Mouse (Mus musculus) midbrain, embryonic 13.5 days (tissue): Measurements from ENCODE around the gene Egfem1. TPM values are rescaled to one million over a fixed set of nuclear protein-coding genes. Genes with fewer than 3 reads are reported as not detected.
A peak's percentile ranks its signal among the peaks of the same experiment; 100 is the strongest.

Experiments used
- ATAC-seq: fragments of 200-750 bp; cut with Nextera tagmentation; 2 replicates; pipeline ENCODE4 v1.8.0; 2017; ENCODE audit warnings: mild to moderate bottlenecking, moderate TSS enrichment, moderate library complexity
- H3K27ac ChIP-seq: fragments of 300-500 bp; sonication (generic); 2 replicates; pipeline ENCODE4 v1.5.1; 2015; ENCODE audit warnings: inconsistent platforms, mild to moderate bottlenecking, moderate library complexity
- H3K27me3 ChIP-seq: fragments of 300-500 bp; sonication (generic); 2 replicates; pipeline ENCODE4 v1.6.1; 2015; ENCODE audit warnings: mild to moderate bottlenecking, inconsistent platforms
- H3K36me3 ChIP-seq: fragments of 300-500 bp; sonication (generic); 2 replicates; pipeline ENCODE4 v1.6.1; 2015; ENCODE audit warnings: mild to moderate bottlenecking, inconsistent platforms
- H3K4me1 ChIP-seq: fragments of 300-500 bp; sonication (generic); replicated peaks from 2 replicates; pipeline ENCODE4 v1.6.1; 2015; ENCODE audit warnings: inconsistent platforms
- H3K4me2 ChIP-seq: fragments of 300-500 bp; sonication (generic); replicated peaks from 2 replicates; pipeline ENCODE4 v1.6.1; 2015; ENCODE audit warnings: moderate library complexity, mild to moderate bottlenecking, inconsistent platforms
- H3K4me3 ChIP-seq: fragments of 300-500 bp; sonication (generic); replicated peaks from 2 replicates; pipeline ENCODE4 v1.5.1; 2015; ENCODE audit warnings: mild to moderate bottlenecking, inconsistent platforms
- H3K9ac ChIP-seq: fragments of 300-500 bp; sonication (generic); replicated peaks from 2 replicates; pipeline ENCODE4 v1.6.1; 2015; ENCODE audit warnings: mild to moderate bottlenecking, inconsistent platforms
- H3K9me3 ChIP-seq: fragments of 300-500 bp; sonication (generic); 2 replicates; pipeline ENCODE4 v1.6.1; 2016; ENCODE audit warnings: mild to moderate bottlenecking, inconsistent platforms
- WGBS: fragments of 180-500 bp; shearing (Covaris S2); methylation state at CpG from one replicate; pipeline ENCODE4 v1.1.7; 2015; 5-methylcytosine and 5-hydroxymethylcytosine counted together
- polyA plus RNA-seq: library from polyadenylated mRNA; unstranded; fragments of >200 nt; fragmentation: Nextera tagmentation; extraction: Ambion mirVana; gene quantifications from 2 replicates; pipeline ENCODE4 v1.2.1, GENCODE M21; 2015

Gene Egfem1
- polyA plus RNA-seq, 1 experiment from 2014 or later: 14.0 TPM

DNA sequence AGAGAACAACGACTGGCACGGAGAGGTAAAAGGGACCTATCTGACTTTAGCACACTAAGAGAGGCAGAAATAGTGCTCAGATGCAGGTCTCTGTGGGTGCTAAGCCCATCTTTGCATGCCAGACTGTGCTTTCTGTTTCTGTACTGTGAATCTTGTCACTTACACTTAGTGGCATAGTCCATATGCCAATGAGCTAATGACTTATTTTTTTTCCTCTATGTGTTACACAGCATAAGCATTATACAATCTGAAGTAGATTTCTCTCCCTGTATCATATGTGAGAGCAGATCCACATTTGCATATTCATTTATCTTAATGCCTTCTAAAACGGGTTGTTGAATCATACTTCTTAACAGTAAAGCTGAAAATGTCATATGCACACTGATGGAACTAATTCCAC is 317.2 kb downstream of the Egfem1 start:
- no peaks in the 10 kb centered on the region for H3K36me3 ChIP-seq
- no peak overlapping the region for H3K9ac ChIP-seq
- no peaks in the 10 kb centered on the region for H3K27me3 ChIP-seq
- H3K4me1 ChIP-seq: no peaks in the 10 kb centered on the region
- ATAC-seq: no peak
- no peak overlapping the region for H3K27ac ChIP-seq
- no peaks in the 10 kb centered on the region for H3K9me3 ChIP-seq
- no peak overlapping the region for H3K4me3 ChIP-seq
- H3K4me2 ChIP-seq: no peak overlapping the region
- 82% methylated on average over 3 of the region's 3 CpGs for WGBS

DNA sequence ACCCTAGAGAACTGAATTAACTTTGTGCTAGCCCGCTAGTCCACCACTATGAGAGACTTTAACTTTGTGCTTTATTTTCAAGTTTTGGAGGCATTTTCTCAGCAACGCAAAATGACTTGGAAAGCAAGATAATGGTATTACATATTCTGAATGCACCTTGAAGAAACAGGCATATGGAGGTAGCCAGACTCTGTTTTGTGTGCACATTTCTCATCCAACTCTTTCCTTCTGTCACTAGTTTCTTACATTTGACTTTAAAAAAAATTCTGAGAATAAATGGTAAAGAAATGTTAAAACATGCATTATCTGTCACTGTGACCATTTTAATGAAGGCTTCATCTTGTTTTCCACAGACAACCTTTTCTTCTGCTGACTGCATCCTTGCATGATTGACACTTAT is 339.8 kb downstream of the Egfem1 start:
- no peak overlapping the region for H3K4me3 ChIP-seq
- no peak for ATAC-seq
- no peak overlapping the region for H3K27ac ChIP-seq
- H3K27me3 ChIP-seq: no peaks in the 10 kb centered on the region
- no peaks in the 10 kb centered on the region for H3K9me3 ChIP-seq
- no peaks in the 10 kb centered on the region for H3K36me3 ChIP-seq
- H3K4me2 ChIP-seq: no peak overlapping the region
- H3K9ac ChIP-seq: no peak overlapping the region
- WGBS: 90% methylated on average over 2 of the region's 2 CpGs
- H3K4me1 ChIP-seq: no peaks in the 10 kb centered on the region

DNA sequence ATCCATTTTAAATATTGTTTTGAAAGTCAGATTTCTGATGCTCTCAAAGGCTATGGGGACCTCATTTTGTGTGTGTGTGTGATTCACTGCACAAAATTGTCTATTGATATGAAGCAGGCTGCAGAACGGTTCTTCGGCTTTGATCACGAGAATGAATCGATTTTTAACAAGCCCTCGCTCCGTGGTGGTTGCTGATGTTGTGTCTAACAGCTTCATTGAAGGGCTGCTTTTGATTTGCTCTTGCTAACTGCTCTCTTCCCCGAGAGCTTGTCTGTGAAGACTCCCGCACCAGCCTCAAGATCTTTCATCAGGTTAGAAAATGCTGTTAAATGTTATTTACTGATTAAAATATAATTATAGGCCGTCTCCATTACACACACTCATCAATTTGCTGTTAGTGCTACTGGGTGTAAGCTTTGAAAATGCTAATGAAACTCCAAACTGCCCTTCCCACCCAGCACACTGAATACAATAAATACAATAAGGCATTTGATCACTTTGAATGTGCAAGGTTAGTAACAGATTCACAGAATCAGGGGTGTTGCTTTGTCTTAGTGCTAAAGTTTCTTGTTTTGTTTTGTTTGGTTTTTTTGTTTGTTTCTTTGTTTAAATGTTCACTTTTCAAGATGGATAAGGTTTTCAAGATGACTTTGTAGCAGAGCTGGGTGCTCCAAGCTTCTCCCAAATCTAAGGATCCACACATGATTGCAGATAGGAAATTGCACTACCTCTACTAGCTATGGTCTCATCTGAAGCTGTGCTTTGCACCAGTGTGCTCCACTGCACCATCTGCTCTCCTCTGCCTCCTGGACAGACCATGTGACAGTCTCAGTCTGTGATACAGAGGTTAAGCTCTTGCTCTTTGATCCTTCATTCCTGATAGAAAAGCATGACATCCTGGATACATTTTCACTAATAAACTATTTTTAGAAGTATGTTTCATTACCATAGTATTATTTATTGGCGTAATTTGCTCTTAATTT is 350.6 kb downstream of the Egfem1 start:
- Histone ChIP-seq H3K4me2 (peak overlapping the region; percentile 23; the same call in 1 of the 2 replicates), H3K4me1 (peaks cover 27% of the 10 kb centered on the region), H3K4me3 (no peak overlapping the region), H3K27ac (peak overlapping the region; percentile 62), H3K27me3 (no peaks in the 10 kb centered on the region), H3K9me3 (no peaks in the 10 kb centered on the region), H3K9ac (no peak overlapping the region), H3K36me3 (no peaks in the 10 kb centered on the region)
- ATAC-seq: peak; percentile 90
- 17% methylated on average over 10 of the region's 10 CpGs for WGBS

DNA sequence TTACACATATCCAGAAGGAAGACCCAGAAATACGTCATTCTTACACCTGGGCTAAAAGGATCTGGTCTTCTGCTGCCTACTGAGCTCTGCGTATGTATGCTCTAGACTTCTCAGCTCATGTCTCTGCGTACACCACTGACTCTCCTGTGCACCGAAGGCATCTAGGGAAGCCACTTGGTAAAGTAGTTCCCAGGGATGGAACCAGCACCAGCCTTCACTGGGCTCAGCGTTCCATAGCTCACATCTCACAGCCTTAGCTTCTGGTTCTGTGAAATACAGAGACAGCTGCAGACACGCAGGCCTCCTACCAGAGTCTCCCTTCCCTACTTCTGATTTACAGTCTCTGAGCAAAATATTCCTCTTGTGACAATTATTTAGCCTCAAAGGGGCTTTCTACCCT is 361.2 kb downstream of the Egfem1 start:
- H3K9ac ChIP-seq: no peak overlapping the region
- H3K27me3 ChIP-seq: no peaks in the 10 kb centered on the region
- H3K4me3 ChIP-seq: no peak overlapping the region
- 94% methylated on average over 6 of the region's 6 CpGs for WGBS
- H3K36me3 ChIP-seq: no peaks in the 10 kb centered on the region
- no peak overlapping the region for H3K4me2 ChIP-seq
- H3K9me3 ChIP-seq: no peaks in the 10 kb centered on the region
- peaks cover 8% of the 10 kb centered on the region; the same call in 1 of the 2 replicates for H3K4me1 ChIP-seq
- H3K27ac ChIP-seq: no peak overlapping the region
- no peak for ATAC-seq

DNA sequence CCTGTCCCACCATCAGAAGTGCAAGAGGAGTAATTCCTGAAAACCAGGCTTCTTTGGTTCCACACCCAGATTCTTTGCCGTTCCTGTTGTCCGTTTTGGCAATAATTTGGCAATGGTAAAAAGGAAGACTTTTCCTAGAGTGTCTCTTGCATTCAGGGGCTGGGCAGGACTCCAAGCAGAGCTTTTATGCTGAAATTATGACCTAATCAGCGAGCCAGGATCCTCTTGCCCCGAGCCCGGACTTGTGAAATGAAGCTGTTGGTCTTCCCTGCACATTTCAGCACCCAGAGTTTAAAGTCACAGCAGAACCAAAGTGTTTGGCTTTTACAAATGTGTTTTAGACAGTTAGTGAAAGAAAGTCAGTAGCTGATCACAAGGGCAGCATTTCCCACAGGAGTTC is 362.8 kb downstream of the Egfem1 start:
- WGBS: 68% methylated on average over 5 of the region's 5 CpGs
- H3K4me2 ChIP-seq: no peak overlapping the region
- H3K9ac ChIP-seq: no peak overlapping the region
- no peak overlapping the region for H3K27ac ChIP-seq
- no peak for ATAC-seq
- no peak overlapping the region for H3K4me3 ChIP-seq
- no peaks in the 10 kb centered on the region for H3K27me3 ChIP-seq
- no peaks in the 10 kb centered on the region for H3K9me3 ChIP-seq
- peaks cover 19% of the 10 kb centered on the region for H3K4me1 ChIP-seq
- H3K36me3 ChIP-seq: no peaks in the 10 kb centered on the region

DNA sequence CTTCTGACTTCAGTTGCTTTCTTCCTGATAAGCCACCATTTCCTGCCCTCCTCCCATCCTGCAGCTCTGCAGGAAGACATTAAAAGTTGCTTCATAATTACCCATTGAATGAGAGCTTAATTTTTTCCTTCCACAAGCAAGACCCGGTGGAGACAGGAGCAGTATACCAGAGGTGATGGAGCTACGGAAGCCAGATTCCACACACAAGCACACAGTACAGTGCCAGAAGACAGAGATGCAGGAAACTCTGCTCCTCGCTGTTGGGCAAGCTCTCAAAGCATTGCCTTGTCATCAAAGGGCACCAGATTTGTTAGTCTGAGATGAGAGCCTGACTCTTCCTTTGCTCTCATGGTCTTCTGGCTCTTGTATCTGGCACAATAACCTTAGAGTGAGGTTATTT is 364.3 kb downstream of the Egfem1 start:
- no peaks in the 10 kb centered on the region for H3K27me3 ChIP-seq
- WGBS: 81% methylated on average over 3 of the region's 3 CpGs
- H3K9me3 ChIP-seq: no peaks in the 10 kb centered on the region
- no peak overlapping the region for H3K4me3 ChIP-seq
- no peak for ATAC-seq
- no peaks in the 10 kb centered on the region for H3K36me3 ChIP-seq
- H3K4me2 ChIP-seq: no peak overlapping the region
- no peak overlapping the region for H3K27ac ChIP-seq
- no peak overlapping the region for H3K9ac ChIP-seq
- H3K4me1 ChIP-seq: peaks cover 19% of the 10 kb centered on the region

DNA sequence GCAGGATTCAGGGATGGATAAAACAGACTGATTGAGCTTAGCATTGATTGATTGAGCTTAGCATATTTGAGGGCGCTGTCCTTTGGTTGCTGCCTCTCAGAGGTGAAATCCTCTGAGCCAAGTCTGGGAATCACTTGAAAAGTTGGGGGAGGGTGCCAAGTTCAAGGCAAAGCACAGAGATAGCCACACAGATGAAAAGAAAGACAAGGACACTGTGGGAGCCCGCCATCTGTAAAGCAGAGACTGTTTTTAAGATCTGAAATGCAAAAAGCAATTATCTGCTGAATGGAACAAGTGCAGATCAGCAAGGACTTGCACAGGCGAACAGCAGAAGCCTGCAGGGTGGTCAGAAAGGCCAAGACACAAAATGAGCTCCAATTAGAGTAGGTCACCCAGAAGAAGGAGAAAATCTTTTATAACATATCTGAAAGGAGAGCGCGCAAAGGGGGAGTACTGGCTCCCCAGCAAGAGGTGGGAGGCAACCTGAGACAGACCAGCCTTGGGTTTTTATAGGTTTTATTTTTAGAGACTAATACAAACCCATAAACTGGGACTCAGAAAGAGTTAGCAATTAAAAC is 367.1 kb downstream of the Egfem1 start:
- H3K4me2 ChIP-seq: no peak overlapping the region
- H3K9me3 ChIP-seq: no peaks in the 10 kb centered on the region
- peak; percentile 56 for ATAC-seq
- H3K36me3 ChIP-seq: no peaks in the 10 kb centered on the region
- H3K27me3 ChIP-seq: no peaks in the 10 kb centered on the region
- 46% methylated on average over 5 of the region's 5 CpGs for WGBS
- no peak overlapping the region for H3K9ac ChIP-seq
- H3K4me3 ChIP-seq: no peak overlapping the region
- H3K4me1 ChIP-seq: peaks cover 16% of the 10 kb centered on the region
- no peak overlapping the region for H3K27ac ChIP-seq

DNA sequence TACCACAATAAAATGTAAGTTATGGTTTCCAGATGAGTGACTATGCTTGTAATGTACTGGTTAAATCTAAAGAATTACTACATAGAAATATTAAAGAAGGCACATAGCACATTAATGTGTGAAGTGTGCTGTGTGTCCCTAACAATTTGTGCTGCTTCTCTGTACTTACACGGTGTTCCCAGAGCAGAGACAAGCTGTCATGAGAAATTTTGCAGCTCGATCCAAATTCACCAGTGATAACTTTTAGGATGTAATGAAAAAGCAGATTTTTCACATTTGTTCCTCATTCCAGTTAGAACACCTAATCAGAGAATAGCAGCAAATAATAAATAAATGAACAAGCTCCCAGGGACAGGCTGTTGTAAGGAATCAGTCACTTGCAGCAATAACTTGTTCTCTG is 416.4 kb downstream of the Egfem1 start:
- H3K36me3 ChIP-seq: no peaks in the 10 kb centered on the region

DNA sequence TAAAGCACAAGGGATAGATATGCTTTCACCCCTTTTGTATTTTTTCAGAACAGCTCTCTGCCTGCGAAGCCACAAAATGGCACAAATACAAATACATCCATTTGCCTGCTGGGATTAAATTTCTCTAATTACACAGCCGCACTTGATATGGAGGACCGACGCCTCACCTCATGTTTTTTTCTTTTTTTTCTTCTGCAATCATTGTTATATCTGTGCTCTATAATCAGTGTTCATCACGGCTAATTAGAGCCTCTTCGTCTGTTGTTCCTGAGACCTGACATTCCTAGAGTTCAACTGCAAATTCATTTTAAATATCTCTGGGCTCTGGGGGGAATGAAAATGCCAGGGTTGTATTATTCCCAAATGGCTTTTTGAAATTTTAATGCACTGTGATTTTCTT is 417.4 kb downstream of the Egfem1 start:
- 59% methylated on average over 6 of the region's 6 CpGs for WGBS
- no peak overlapping the region for H3K4me3 ChIP-seq
- no peak overlapping the region for H3K27ac ChIP-seq
- no peaks in the 10 kb centered on the region for H3K27me3 ChIP-seq
- no peak overlapping the region for H3K9ac ChIP-seq
- no peak for ATAC-seq
- H3K9me3 ChIP-seq: no peaks in the 10 kb centered on the region
- H3K4me1 ChIP-seq: peaks cover 11% of the 10 kb centered on the region; the same call in 1 of the 2 replicates
- H3K36me3 ChIP-seq: no peaks in the 10 kb centered on the region
- H3K4me2 ChIP-seq: no peak overlapping the region

More for the DNA sequence above, 416.4 kb downstream of the Egfem1 start:
- no peak overlapping the region for H3K9ac ChIP-seq
- H3K4me3 ChIP-seq: no peak overlapping the region
- no peaks in the 10 kb centered on the region for H3K27me3 ChIP-seq
- ATAC-seq: no peak
- H3K4me1 ChIP-seq: peaks cover 11% of the 10 kb centered on the region; the same call in 1 of the 2 replicates
- 81% methylated on average over 2 of the region's 2 CpGs for WGBS
- no peak overlapping the region for H3K27ac ChIP-seq
- no peaks in the 10 kb centered on the region for H3K9me3 ChIP-seq
- H3K4me2 ChIP-seq: no peak overlapping the region

DNA sequence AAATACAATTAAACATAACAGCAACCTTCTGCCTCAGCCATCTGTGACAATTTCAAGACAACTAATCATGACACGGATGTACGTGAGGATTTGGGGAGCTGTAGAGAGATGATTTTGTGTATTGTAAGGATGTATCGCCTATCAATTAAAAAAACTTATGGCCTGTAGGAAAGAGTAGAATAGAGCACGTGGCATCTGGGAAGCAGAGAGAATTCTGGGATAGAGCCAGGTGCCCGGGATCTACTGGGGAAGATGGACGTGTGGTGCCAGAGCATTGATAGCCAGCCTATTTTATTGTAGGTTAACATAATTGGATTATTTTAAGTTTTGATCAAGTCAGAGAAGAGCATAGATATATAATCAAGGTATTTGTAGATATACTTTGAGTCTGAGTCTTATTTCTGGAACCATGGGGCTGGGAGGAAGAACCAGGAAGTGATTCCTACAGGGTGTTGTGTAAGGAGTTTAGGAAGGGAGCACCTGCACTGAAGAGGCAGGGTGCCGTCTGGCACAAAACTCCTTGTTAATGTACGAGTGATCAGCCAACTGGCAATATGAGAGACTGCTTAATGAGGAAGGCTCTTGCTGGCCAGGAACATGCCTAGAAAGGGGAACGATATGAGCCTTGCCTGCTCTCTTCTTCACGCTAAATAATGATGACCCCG is 443.6 kb downstream of the Egfem1 start:
- Histone ChIP-seq H3K9ac (no peak overlapping the region), H3K4me2 (no peak overlapping the region), H3K27ac (no peak overlapping the region), H3K27me3 (no peaks in the 10 kb centered on the region), H3K36me3 (no peaks in the 10 kb centered on the region), H3K4me3 (no peak overlapping the region), H3K9me3 (no peaks in the 10 kb centered on the region), H3K4me1 (0 out of 2 replicates have a peak, but pooled peaks cover 2% of the 10 kb centered on the region)
- 79% methylated on average over 11 of the region's 11 CpGs for WGBS
- no peak for ATAC-seq

DNA sequence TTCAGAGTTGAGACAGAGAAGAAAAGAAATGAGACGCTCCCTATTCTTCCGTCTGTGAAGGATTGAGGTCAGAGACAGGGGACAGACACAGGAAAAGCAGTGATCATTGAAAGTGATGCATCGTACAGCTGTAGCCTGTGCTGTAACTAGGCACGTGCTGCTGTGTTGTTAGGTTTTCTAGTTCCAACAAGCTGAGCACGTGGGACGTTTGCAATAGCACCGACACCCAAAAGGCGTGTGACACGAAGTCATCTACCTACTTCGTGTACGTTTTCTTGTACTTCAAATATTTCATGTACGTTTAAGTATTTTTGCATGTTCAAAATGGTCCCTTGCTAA is 444.1 kb downstream of the Egfem1 start:
- H3K27me3 ChIP-seq: no peaks in the 10 kb centered on the region
- H3K36me3 ChIP-seq: no peaks in the 10 kb centered on the region
- H3K4me1 ChIP-seq: 0 out of 2 replicates have a peak, but pooled peaks cover 2% of the 10 kb centered on the region
- no peak overlapping the region for H3K4me3 ChIP-seq
- no peaks in the 10 kb centered on the region for H3K9me3 ChIP-seq
- H3K27ac ChIP-seq: no peak overlapping the region
- ATAC-seq: no peak
- H3K4me2 ChIP-seq: no peak overlapping the region
- WGBS: 88% methylated on average over 12 of the region's 12 CpGs
- no peak overlapping the region for H3K9ac ChIP-seq

DNA sequence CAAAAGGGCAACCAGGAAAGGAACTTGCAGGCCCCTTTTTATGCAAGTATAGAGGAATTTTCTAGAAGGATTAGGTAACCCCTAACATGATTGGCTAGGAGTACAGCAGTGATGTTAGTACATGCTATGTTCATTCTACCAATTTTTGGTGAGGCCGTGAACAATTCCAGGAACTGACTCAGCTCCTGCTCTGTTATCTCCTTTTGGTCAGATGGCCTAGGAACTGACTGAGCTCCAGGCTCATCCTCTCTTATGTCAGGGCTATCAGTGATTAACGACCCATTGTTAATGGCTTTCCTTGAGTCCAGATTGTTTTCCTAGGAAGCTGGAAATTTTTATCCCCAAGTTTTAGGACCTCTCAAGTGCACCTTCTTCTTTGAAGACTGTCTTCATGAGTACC is 457.4 kb downstream of the Egfem1 start:
- no peak overlapping the region for H3K9ac ChIP-seq
- H3K27me3 ChIP-seq: no peaks in the 10 kb centered on the region
- no peaks in the 10 kb centered on the region for H3K9me3 ChIP-seq
- H3K4me3 ChIP-seq: no peak overlapping the region
- ATAC-seq: no peak
- H3K4me1 ChIP-seq: peaks cover 8% of the 10 kb centered on the region
- no peak overlapping the region for H3K4me2 ChIP-seq
- H3K27ac ChIP-seq: no peak overlapping the region
- 90% methylated on average over 2 of the region's 2 CpGs for WGBS
- no peaks in the 10 kb centered on the region for H3K36me3 ChIP-seq
